16 mouse cellular contexts compared by ENCODE assay signal in genomic region chr2:38001004-38001403, GRCm38 (mm10).
"Had no signal": no experiment of that assay in that cellular context is flagged by ENCODE, and none has a peak within 500 bp of the region (broad histone marks: within the 10 kb centered on the region; RNA-seq: fewer than 3 reads in every experiment).

No protein-coding gene starts in this region.

- ATAC-seq: hindbrain, postnatal 0 days; lung, postnatal 0 days; midbrain, embryonic 13.5 days had no signal

- H3K4me2 ChIP-seq: midbrain, embryonic 13.5 days had no signal

- H3K27me3 ChIP-seq: midbrain, embryonic 13.5 days had no signal

- H3K9me3 ChIP-seq: limb, embryonic 10.5 days; midbrain, embryonic 13.5 days had no signal

- H3K27ac ChIP-seq: hindbrain, postnatal 0 days; layer of hippocampus, adult 2 months; left cerebral cortex, adult 2 months; limb, embryonic 10.5 days; midbrain, embryonic 13.5 days had no signal

- DNase-seq: kidney, adult 18-20 months; kidney, postnatal 10 days; kidney, postnatal 4 days; lung, adult 2 months; lung, postnatal 4 days; retina, postnatal 1 day; right cerebral cortex, postnatal 4 days; spleen, adult 18-20 months; thymus, adult 18-20 months; thymus, postnatal 14 days had no signal

- H3K4me3 ChIP-seq: layer of hippocampus, adult 2 months; left cerebral cortex, adult 2 months; limb, embryonic 10.5 days; midbrain, embryonic 13.5 days had no signal

- H3K9ac ChIP-seq: midbrain, embryonic 13.5 days had no signal

- H3K36me3 ChIP-seq: midbrain, embryonic 13.5 days had no signal
